In genomic region chr6:47593590-47593989, GRCm38 (mm10) we compare ENCODE assay signal across 8 mouse cellular contexts. TPM values are rescaled to one million over a fixed set of nuclear protein-coding genes. Genes with fewer than 3 reads are reported as not detected.
A peak's percentile ranks its signal among the peaks of the same experiment; 100 is the strongest.
DNase-seq lines count a peak whose midpoint lies in the region; ATAC-seq and TF ChIP-seq lines count a peak whose summit lies in the region.

No protein-coding gene starts in this region.

- H3K9me3 ChIP-seq in heart, embryonic 13.5 days, result no peaks in the 10 kb centered on the region
- H3K9me3 ChIP-seq in MEL (replicated peaks; ENCODE audit: insufficient read depth, low read length), result no peaks in the 10 kb centered on the region
- no peaks in the 10 kb centered on the region for H3K9me3 ChIP-seq in heart, embryonic 16.5 days (replicated peaks; ENCODE audit: control insufficient read depth, low read length)
- H3K9me3 ChIP-seq in midbrain, embryonic 10.5 days (replicated peaks), result no peaks in the 10 kb centered on the region

- peak overlapping the region; percentile 89 for H3K4me2 ChIP-seq in heart, embryonic 13.5 days
- H3K4me2 ChIP-seq in heart, embryonic 16.5 days (ENCODE audit: low read depth, low read length), result peak overlapping the region; percentile 80

- DNase-seq in heart, adult 18-20 months, result no peak
- peak; percentile 36 for DNase-seq in MEL (ENCODE audit: low read depth, low spot score)
- DNase-seq in midbrain, embryonic 10.5 days (ENCODE audit: low spot score), result no peak
- DNase-seq in frontal cortex, adult 2 months (ENCODE audit: extremely low spot score in 1 of 2, low spot score in 1 of 2), result no peak
- DNase-seq in gastrocnemius, postnatal 10 days, result no peak
- DNase-seq in gastrocnemius, postnatal 14 days, result no peak

- TF ChIP-seq CTCF in MEL (IDR thresholded peaks at IDR 0.05 in 2 of 3, conservative IDR thresholded peaks at IDR 0.05 in 1 of 3; ENCODE audit: control insufficient read depth in 1 of 3, insufficient read depth in 1 of 3, low read depth in 2 of 3, low read length in 3 of 3, poor library complexity in 1 of 3, severe bottlenecking in 1 of 3), result no peak

- H3K27ac ChIP-seq in heart, embryonic 13.5 days (replicated peaks), result peak overlapping the region; percentile 99
- H3K27ac ChIP-seq in MEL (ENCODE audit: control insufficient read depth, low read depth, low read length), result peak overlapping the region; percentile 77
- peak overlapping the region; percentile 99 for H3K27ac ChIP-seq in heart, embryonic 16.5 days (ENCODE audit: low read length)
- H3K27ac ChIP-seq in midbrain, embryonic 10.5 days (replicated peaks), result peak overlapping the region; percentile 98

- no peak for ATAC-seq in heart, embryonic 13.5 days (ENCODE audit: extremely low read depth, insufficient number of reproducible peaks, low FRiP score, low TSS enrichment)
- no peak for ATAC-seq in heart, embryonic 16.5 days (replicated peaks; ENCODE audit: extremely low read depth, insufficient read depth, low FRiP score)

- WGBS in heart, embryonic 13.5 days, result 12% methylated on average over 9 of the region's 9 CpGs
- 8% methylated on average over 9 of the region's 9 CpGs for WGBS in heart, embryonic 16.5 days
- 22% methylated on average over 9 of the region's 9 CpGs for WGBS in midbrain, embryonic 10.5 days

- no peak for TF ChIP-seq RAD21 in MEL (IDR thresholded peaks at IDR 0.05; ENCODE audit: low read depth, low read length)

- H3K4me1 ChIP-seq in heart, embryonic 13.5 days, result peaks cover 25% of the 10 kb centered on the region
- H3K4me1 ChIP-seq in MEL (ENCODE audit: control insufficient read depth in 1 of 2, insufficient read depth in 2 of 2, low read length in 2 of 2), result peaks cover 0 to 11% of the 10 kb centered on the region in 2 experiments; a peak in 2 of 4 replicates
- peaks cover 9% of the 10 kb centered on the region for H3K4me1 ChIP-seq in heart, embryonic 16.5 days (ENCODE audit: control insufficient read depth, insufficient read depth, low read length)
- H3K4me1 ChIP-seq in midbrain, embryonic 10.5 days, result peaks cover 48% of the 10 kb centered on the region

- no peaks in the 10 kb centered on the region for H3K36me3 ChIP-seq in heart, embryonic 13.5 days
- peaks cover 0 to 34% of the 10 kb centered on the region in 2 experiments; a peak in 2 of 4 replicates for H3K36me3 ChIP-seq in MEL (ENCODE audit: control insufficient read depth in 1 of 2, insufficient read depth in 2 of 2, low read length in 2 of 2)
- H3K36me3 ChIP-seq in heart, embryonic 16.5 days (ENCODE audit: control insufficient read depth, insufficient read depth), result no peaks in the 10 kb centered on the region
- H3K36me3 ChIP-seq in midbrain, embryonic 10.5 days, result no peaks in the 10 kb centered on the region

- no peaks in the 10 kb centered on the region for H3K27me3 ChIP-seq in heart, embryonic 13.5 days (replicated peaks)
- no peaks in the 10 kb centered on the region for H3K27me3 ChIP-seq in MEL (ENCODE audit: control insufficient read depth in 1 of 2, insufficient read depth in 2 of 2, low read length in 2 of 2)
- H3K27me3 ChIP-seq in heart, embryonic 16.5 days (ENCODE audit: control insufficient read depth, insufficient read depth, low read length), result no peaks in the 10 kb centered on the region
- no peaks in the 10 kb centered on the region for H3K27me3 ChIP-seq in midbrain, embryonic 10.5 days (ENCODE audit: low read depth, poor library complexity, severe bottlenecking)

- peak overlapping the region; percentile 96 for H3K4me3 ChIP-seq in heart, embryonic 13.5 days
- peak overlapping the region; percentile 87 to 92 for H3K4me3 ChIP-seq in MEL (ENCODE audit: control insufficient read depth in 1 of 2, insufficient read depth in 1 of 2, low read depth in 2 of 2, low read length in 2 of 2)
- H3K4me3 ChIP-seq in heart, embryonic 16.5 days (ENCODE audit: low read length), result peak overlapping the region; percentile 97
- peak overlapping the region; percentile 80 for H3K4me3 ChIP-seq in midbrain, embryonic 10.5 days

- peak overlapping the region; percentile 99 for H3K9ac ChIP-seq in heart, embryonic 13.5 days
- H3K9ac ChIP-seq in MEL (ENCODE audit: control insufficient read depth, low read depth, low read length, poor library complexity, severe bottlenecking), result peak overlapping the region; percentile 100
- peak overlapping the region; percentile 99 for H3K9ac ChIP-seq in heart, embryonic 16.5 days (ENCODE audit: low read length)

- TF ChIP-seq EP300 in MEL (IDR thresholded peaks at IDR 0.05; ENCODE audit: low read depth in 1 of 2, low read length in 2 of 2), result 0 out of 4 replicates have a peak, but pooled peaks of 1 of the 2 experiments have one; percentile 1

- intact Hi-C loops in gastrocnemius, postnatal 14 days (cut with DNase I; ENCODE audit: low total_unique reads), result no loop called here

- no peak for TF ChIP-seq POLR2A in MEL (IDR thresholded peaks at IDR 0.05; ENCODE audit: control insufficient read depth in 1 of 2, insufficient read depth in 1 of 2, low read depth in 1 of 2, low read length in 2 of 2, poor library complexity in 1 of 2)

- peaks cover 49% of the 10 kb centered on the region for H3K79me2 ChIP-seq in MEL (ENCODE audit: control insufficient read depth, insufficient read depth, low read length, poor library complexity)

TF ChIP-seq in MEL, 35 proteins besides CTCF, POLR2A, EP300 and RAD21 (continues in another document):
- TF ChIP-seq ELF1 (IDR thresholded peaks at IDR 0.05; ENCODE audit: low read depth, low read length) (no peak), JUND (IDR thresholded peaks at IDR 0.05; ENCODE audit: low read depth, low read length) (no peak), RCOR1 (IDR thresholded peaks at IDR 0.05; ENCODE audit: low read depth, low read length) (no peak), ZC3H11A (IDR thresholded peaks at IDR 0.05; ENCODE audit: low read depth, low read length) (no peak), KAT2A (conservative IDR thresholded peaks at IDR 0.05; ENCODE audit: low read depth, low read length) (no peak), BHLHE40 (IDR thresholded peaks at IDR 0.05; ENCODE audit: borderline replicate concordance, low read depth, low read length) (peak; percentile 39; the same call in 1 of the 2 replicates), SMC3 (IDR thresholded peaks at IDR 0.05; ENCODE audit: low read depth, low read length) (no peak), USF1 (IDR thresholded peaks at IDR 0.05; ENCODE audit: low read depth, low read length) (no peak), CHD1 (IDR thresholded peaks at IDR 0.05; ENCODE audit: low read depth, low read length) (0 out of 2 replicates have a peak, but pooled peaks have one; percentile 77), NELFE (IDR thresholded peaks at IDR 0.05; ENCODE audit: low read depth, low read length) (no peak), ZKSCAN1 (IDR thresholded peaks at IDR 0.05; ENCODE audit: low read depth, low read length) (no peak), GABPA (IDR thresholded peaks at IDR 0.05; ENCODE audit: low read depth, low read length) (no peak), ETS1 (IDR thresholded peaks at IDR 0.05; ENCODE audit: low read depth, low read length) (no peak), MEF2A (IDR thresholded peaks at IDR 0.05; ENCODE audit: extremely low read depth, insufficient replicate concordance, low read depth, low read length, poor library complexity, severe bottlenecking) (no peak), UBTF (IDR thresholded peaks at IDR 0.05; ENCODE audit: borderline replicate concordance, insufficient read depth, low read depth, low read length) (no peak), MAX (IDR thresholded peaks at IDR 0.05; ENCODE audit: low read length) (no peak), ZMIZ1 (IDR thresholded peaks at IDR 0.05; ENCODE audit: low read depth, low read length) (no peak), MAFK (IDR thresholded peaks at IDR 0.05; ENCODE audit: borderline replicate concordance, low read depth, low read length) (no peak), MYC (IDR thresholded peaks at IDR 0.05; ENCODE audit: low read depth, low read length) (peak; percentile 40; the same call in 1 of the 2 replicates), HCFC1 (IDR thresholded peaks at IDR 0.05; ENCODE audit: low read depth, low read length) (no peak), ZNF384 (IDR thresholded peaks at IDR 0.05; ENCODE audit: low read depth, low read length) (no peak), TBP (IDR thresholded peaks at IDR 0.05; ENCODE audit: low read depth, low read length) (no peak), E2F4 (IDR thresholded peaks at IDR 0.05; ENCODE audit: borderline replicate concordance, low read depth, low read length) (no peak), MYB (IDR thresholded peaks at IDR 0.05; ENCODE audit: low read depth, low read length) (no peak), MXI1 (IDR thresholded peaks at IDR 0.05; ENCODE audit: low read depth, low read length) (peak; percentile 6; the same call in 1 of the 2 replicates), CHD2 (IDR thresholded peaks at IDR 0.05; ENCODE audit: low read length) (no peak), MAZ (IDR thresholded peaks at IDR 0.05; ENCODE audit: low read depth, low read length) (no peak), SIN3A (IDR thresholded peaks at IDR 0.05; ENCODE audit: low read length) (0 out of 2 replicates have a peak, but pooled peaks have one; percentile 40), GATA1 (IDR thresholded peaks at IDR 0.05; ENCODE audit: low read depth, low read length) (no peak), TAL1 (IDR thresholded peaks at IDR 0.05; ENCODE audit: low read length) (no peak), USF2 (IDR thresholded peaks at IDR 0.05; ENCODE audit: borderline replicate concordance in 1 of 2, insufficient read depth in 1 of 2, low read depth in 1 of 2, low read length in 2 of 2) (no peak), NRF1 (IDR thresholded peaks at IDR 0.05; ENCODE audit: insufficient read depth, low read depth, low read length, poor library complexity, severe bottlenecking) (no peak), POLR2AphosphoS2 (IDR thresholded peaks at IDR 0.05; ENCODE audit: low read length) (no peak), POLR2AphosphoS5 (IDR thresholded peaks at IDR 0.05; ENCODE audit: borderline replicate concordance, low read depth, low read length) (no peak)

RNA-seq across cellular contexts. Expression of gene Ezh2, which starts 1.6 kb away (rescaled TPM):
- polyA plus RNA-seq in heart, embryonic 13.5 days (2015; fragmentation: Nextera tagmentation; extraction: Ambion mirVana), result 56.9 and 63.8 TPM in 2 replicates
- 1 to 10 TPM; 8.7 to 9.5 TPM for total RNA-seq in heart, adult 18-20 months (2021)
- total RNA-seq in MEL (2012; rRNA removed), result 30.9 and 35.4 TPM in 2 replicates
- 1,000 to 10,000 TPM in 1 of 2 experiments, 10 to 100 TPM in 1; 82.6 to 1,353 TPM for polyA plus RNA-seq in MEL (2012; ENCODE audit: insufficient read depth in 1 of 2, insufficient read length in 2 of 2, low read depth in 1 of 2, low replicate concordance in 2 of 2, missing spikeins in 1 of 2)
- polyA plus RNA-seq in heart, embryonic 16.5 days (2015; fragmentation: Nextera tagmentation; extraction: Ambion mirVana), result 48.1 and 59.5 TPM in 2 replicates
- 175 and 184 TPM in 2 replicates for polyA plus RNA-seq in midbrain, embryonic 10.5 days (2016; fragmentation: Nextera tagmentation; extraction: Ambion mirVana)
- polyA plus RNA-seq in frontal cortex, adult 2 months (2012; rRNA removed), result 21.1 and 24.6 TPM in 2 replicates
- total RNA-seq in gastrocnemius, postnatal 10 days (2021), result 10 to 100 TPM; 19.6 to 26.5 TPM
- total RNA-seq in gastrocnemius, postnatal 14 days (2021), result 10 to 100 TPM; 11.5 to 12.2 TPM
